Mouse (Mus musculus): Measurements from ENCODE around the gene Il20. TPM values are rescaled to one million over a fixed set of nuclear protein-coding genes. Genes with fewer than 3 reads are reported as not detected.

The Il20 gene
- polyA plus RNA-seq, 1 experiment = not detected

GRCm38 (mm10) chr1:130865541-130866221, 45.6 kb downstream of the Il20 start, which contains the start of gene Fcmr:
Gene Fcmr, plus strand, starts transcription at chr1:130865669.
- no peak within 1 kb of the TSS for H3K27ac ChIP-seq (ENCODE audit: insufficient read depth, low read depth, low read length)
- no peak for TF ChIP-seq POLR2A (IDR thresholded peaks at IDR 0.05; ENCODE audit: low read depth, low read length)
- TF ChIP-seq CTCF (conservative IDR thresholded peaks at IDR 0.05; ENCODE audit: insufficient read depth, insufficient read length, low read depth, low read length) = no peak
- WGBS = 76% methylated on average over 7 of the region's 7 CpGs
- H3K36me3 ChIP-seq (ENCODE audit: control insufficient read depth, insufficient read depth, low read length) = no peaks in the 10 kb centered on the region
- H3K27me3 ChIP-seq (replicated peaks; ENCODE audit: control insufficient read depth, insufficient read depth, low read length) = no peaks in the 10 kb centered on the region
- DNase-seq = no peak
- no peak within 1 kb of the TSS for H3K4me3 ChIP-seq (ENCODE audit: insufficient read depth, low read depth, low read length)
- no peaks in the 10 kb centered on the region for H3K4me1 ChIP-seq (ENCODE audit: control insufficient read depth, insufficient read depth, low read length)

- no peaks in the 10 kb centered on the region for H3K27me3 ChIP-seq (replicated peaks; ENCODE audit: control insufficient read depth, insufficient read depth, low read length)
- WGBS = 93% methylated on average over 5 of the region's 5 CpGs
- H3K4me3 ChIP-seq (ENCODE audit: insufficient read depth, low read depth, low read length) = no peak overlapping the region
- no peaks in the 10 kb centered on the region for H3K4me1 ChIP-seq (ENCODE audit: control insufficient read depth, insufficient read depth, low read length)
- no peak for DNase-seq
- no peak overlapping the region for H3K27ac ChIP-seq (ENCODE audit: insufficient read depth, low read depth, low read length)
- H3K36me3 ChIP-seq (ENCODE audit: control insufficient read depth, insufficient read depth, low read length) = no peaks in the 10 kb centered on the region
- TF ChIP-seq POLR2A (IDR thresholded peaks at IDR 0.05; ENCODE audit: low read depth, low read length) (no peak), CTCF (conservative IDR thresholded peaks at IDR 0.05; ENCODE audit: insufficient read depth, insufficient read length, low read depth, low read length) (no peak)
Measured at GRCm38 (mm10) chr1:130864741-130865140, 46.5 kb downstream of the Il20 start.

GRCm38 (mm10) chr1:130864238-130864637, 47.0 kb downstream of the Il20 start:
- H3K36me3 ChIP-seq (ENCODE audit: control insufficient read depth, insufficient read depth, low read length) = no peaks in the 10 kb centered on the region
- TF ChIP-seq CTCF (conservative IDR thresholded peaks at IDR 0.05; ENCODE audit: insufficient read depth, insufficient read length, low read depth, low read length) = no peak
- TF ChIP-seq POLR2A (IDR thresholded peaks at IDR 0.05; ENCODE audit: low read depth, low read length) = no peak
- H3K4me3 ChIP-seq (ENCODE audit: insufficient read depth, low read depth, low read length) = no peak overlapping the region
- H3K27ac ChIP-seq (ENCODE audit: insufficient read depth, low read depth, low read length) = no peak overlapping the region
- no peaks in the 10 kb centered on the region for H3K27me3 ChIP-seq (replicated peaks; ENCODE audit: control insufficient read depth, insufficient read depth, low read length)
- DNase-seq = no peak
- H3K4me1 ChIP-seq (ENCODE audit: control insufficient read depth, insufficient read depth, low read length) = no peaks in the 10 kb centered on the region
- 77% methylated on average over 4 of the region's 4 CpGs for WGBS

GRCm38 (mm10) chr1:130857456-130857855, 53.8 kb downstream of the Il20 start:
- Histone ChIP-seq H3K27ac (ENCODE audit: insufficient read depth, low read depth, low read length) (no peak overlapping the region), H3K27me3 (replicated peaks; ENCODE audit: control insufficient read depth, insufficient read depth, low read length) (no peaks in the 10 kb centered on the region), H3K36me3 (ENCODE audit: control insufficient read depth, insufficient read depth, low read length) (no peaks in the 10 kb centered on the region), H3K4me1 (ENCODE audit: control insufficient read depth, insufficient read depth, low read length) (peaks cover 10% of the 10 kb centered on the region), H3K4me3 (ENCODE audit: insufficient read depth, low read depth, low read length) (no peak overlapping the region)
- WGBS = 49% methylated on average over 4 of the region's 4 CpGs
- no peak for TF ChIP-seq POLR2A (IDR thresholded peaks at IDR 0.05; ENCODE audit: low read depth, low read length)
- no peak for TF ChIP-seq CTCF (conservative IDR thresholded peaks at IDR 0.05; ENCODE audit: insufficient read depth, insufficient read length, low read depth, low read length)
- DNase-seq = no peak

Other genes starting within 250 kb of the Il20 start
- 0.08 and 0.19 TPM in 2 replicates for gene C4bp, start 249.8 kb downstream of the Il20 start, polyA plus RNA-seq (2012; rRNA removed)
- gene Gm29427, start 195.7 kb downstream of the Il20 start, polyA plus RNA-seq (2012; rRNA removed) = not detected in 2 replicates
- gene Yod1, start 194.1 kb downstream of the Il20 start, polyA plus RNA-seq (2012; rRNA removed) = 1.2 and 1.3 TPM in 2 replicates
- 7.8 and 9.2 TPM in 2 replicates for gene Pfkfb2, start 182.2 kb downstream of the Il20 start, polyA plus RNA-seq (2012; rRNA removed)
- gene AA986860, start 179.5 kb downstream of the Il20 start, polyA plus RNA-seq (2012; rRNA removed) = 8.8 and 9.8 TPM in 2 replicates
- gene Fcamr, start 110.5 kb downstream of the Il20 start, polyA plus RNA-seq (2012; rRNA removed) = 4.0 and 4.2 TPM in 2 replicates
- gene Pigr, start 84.8 kb downstream of the Il20 start, polyA plus RNA-seq (2012; rRNA removed) = 16.9 and 26.4 TPM in 2 replicates
- gene Fcmr, start 45.8 kb downstream of the Il20 start, polyA plus RNA-seq (2012; rRNA removed) = 5.3 and 16.2 TPM in 2 replicates
- gene Il24, start 24.0 kb downstream of the Il20 start, polyA plus RNA-seq (2012; rRNA removed) = 0.06 TPM in 1 of 2 replicates, not detected in the other
- not detected in 2 replicates for gene Il19, start 28.7 kb upstream of the Il20 start, polyA plus RNA-seq (2012; rRNA removed)
- not detected in 2 replicates for gene Il10, start 108.4 kb upstream of the Il20 start, polyA plus RNA-seq (2012; rRNA removed)
- 95.3 and 99.5 TPM in 2 replicates for gene Mapkapk2, start 186.4 kb upstream of the Il20 start, polyA plus RNA-seq (2012; rRNA removed)
- 0.94 and 1.4 TPM in 2 replicates for gene Dyrk3, start 226.9 kb upstream of the Il20 start, polyA plus RNA-seq (2012; rRNA removed)
- gene Eif2d, start 241.7 kb upstream of the Il20 start, polyA plus RNA-seq (2012; rRNA removed) = 32.1 and 35.5 TPM in 2 replicates

Measured in kidney, adult 2 months (tissue).